Comparison of ENCODE assay signal across 13 mouse cellular contexts in genomic region chr4:125814311-125814710, GRCm38 (mm10).
A peak's percentile ranks its signal among the peaks of the same experiment; 100 is the strongest.
DNase-seq lines count a peak whose midpoint lies in the region; ATAC-seq and TF ChIP-seq lines count a peak whose summit lies in the region.
"Had no signal": no experiment of that assay in that cellular context is flagged by ENCODE, and none has a peak within 500 bp of the region (broad histone marks: within the 10 kb centered on the region; RNA-seq: fewer than 3 reads in every experiment).

No protein-coding gene starts in this region.

- ATAC-seq in heart, postnatal 0 days (ENCODE audit: insufficient read depth, low read depth): peak; percentile 36; the same call in 1 of the 2 replicates
- ATAC-seq: liver, postnatal 0 days had no signal

- no peaks in the 10 kb centered on the region for H3K36me3 ChIP-seq in heart, postnatal 0 days (replicated peaks; ENCODE audit: control insufficient read depth, insufficient read depth, low read length)
- H3K36me3 ChIP-seq: embryonic facial prominence, embryonic 13.5 days; midbrain, embryonic 12.5 days; neural tube, embryonic 12.5 days had no signal

- H3K4me1 ChIP-seq in heart, postnatal 0 days (ENCODE audit: control insufficient read depth, insufficient read depth): no peaks in the 10 kb centered on the region

- TF ChIP-seq EP300 in heart, postnatal 0 days (IDR thresholded peaks at IDR 0.05; ENCODE audit: low read depth): no peak

- H3K9ac ChIP-seq in heart, postnatal 0 days (replicated peaks; ENCODE audit: low read depth, low read length): no peak overlapping the region
- H3K9ac ChIP-seq: embryonic facial prominence, embryonic 13.5 days; liver, postnatal 0 days; midbrain, embryonic 12.5 days; neural tube, embryonic 12.5 days had no signal

- H3K9me3 ChIP-seq in heart, postnatal 0 days (replicated peaks; ENCODE audit: control insufficient read depth, low read length): no peaks in the 10 kb centered on the region
- H3K9me3 ChIP-seq: embryonic facial prominence, embryonic 13.5 days; midbrain, embryonic 12.5 days; neural tube, embryonic 12.5 days had no signal

- H3K27me3 ChIP-seq in heart, postnatal 0 days (ENCODE audit: control insufficient read depth, insufficient read depth, low read length): no peaks in the 10 kb centered on the region
- H3K27me3 ChIP-seq: neural tube, embryonic 12.5 days had no signal

- H3K27ac ChIP-seq in heart, postnatal 0 days (ENCODE audit: low read depth): no peak overlapping the region
- no peak overlapping the region for H3K27ac ChIP-seq in left cerebral cortex, adult 2 months
- H3K27ac ChIP-seq: embryonic facial prominence, embryonic 13.5 days; midbrain, embryonic 12.5 days; neural tube, embryonic 12.5 days had no signal

- H3K4me3 ChIP-seq in heart, postnatal 0 days (ENCODE audit: low read depth, low read length): no peak overlapping the region
- H3K4me3 ChIP-seq in left cerebral cortex, adult 2 months: no peak overlapping the region
- H3K4me3 ChIP-seq: embryonic facial prominence, embryonic 13.5 days; midbrain, embryonic 12.5 days; neural tube, embryonic 12.5 days had no signal

- intact Hi-C loops in heart, postnatal 10 days (cut with DNase I): no loop called here
- intact Hi-C loops in left cerebral cortex, adult 2 months (cut with DNase I): loop anchor here (1.0 to 10.0 kb wide), 3 partner anchors 10 to 420 kb away; no protein-coding TSS in a partner anchor

- peak; percentile 6 for DNase-seq in heart, postnatal 0 days (ENCODE audit: low spot score)
- no peak for DNase-seq in heart, postnatal 10 days
- DNase-seq in layer of hippocampus, adult 11-12 months (ENCODE audit: low spot score): peak; percentile 77
- peak; percentile 82 to 83 for DNase-seq in left cerebral cortex, adult 2 months (ENCODE audit: extremely low spot score in 1 of 2, low spot score in 2 of 2)
- peak; percentile 83 for DNase-seq in right cerebral cortex, postnatal 4 days
- DNase-seq in spleen, postnatal 14 days (ENCODE audit: low spot score in 2 of 2): no peak
- no peak for DNase-seq in thymus, postnatal 25 days
- DNase-seq: kidney, postnatal 36 days; liver, postnatal 0 days; thymus, postnatal 14 days had no signal

- no peak overlapping the region for H3K4me2 ChIP-seq in heart, postnatal 0 days (ENCODE audit: low read depth, low read length)
- H3K4me2 ChIP-seq: embryonic facial prominence, embryonic 13.5 days; midbrain, embryonic 12.5 days; neural tube, embryonic 12.5 days had no signal

- WGBS in heart, postnatal 0 days: 25% methylated on average over 11 of the region's 12 CpGs

- no peak for TF ChIP-seq CTCF in heart, postnatal 0 days (IDR thresholded peaks at IDR 0.05; ENCODE audit: low read depth)
- TF ChIP-seq CTCF in left cerebral cortex, adult 2 months (IDR thresholded peaks at IDR 0.05): no peak

Comparison
In these comparisons a context has a peak if more than half of its experiments do, and no peak if none do; other contexts are left out.
1. DNase-seq: peak in heart, postnatal 0 days (single experiment), layer of hippocampus, adult 11-12 months (single experiment), left cerebral cortex, adult 2 months (2 of 2) and right cerebral cortex, postnatal 4 days (single experiment); none in heart, postnatal 10 days (0 of 2), spleen, postnatal 14 days (0 of 2) and thymus, postnatal 25 days (single experiment).